Mouse (Mus musculus): ENCODE results near the gene D17Wsu92e. TPM values are rescaled to one million over a fixed set of nuclear protein-coding genes. Genes with fewer than 3 reads are reported as not detected.

Gene D17Wsu92e
- total RNA-seq, 1 experiment from 2014 or later, result 151 TPM

- no peak for DNase-seq
Observed at GRCm38 (mm10) chr17:27750451-27750942, 70.0 kb downstream of the D17Wsu92e start.

DNA sequence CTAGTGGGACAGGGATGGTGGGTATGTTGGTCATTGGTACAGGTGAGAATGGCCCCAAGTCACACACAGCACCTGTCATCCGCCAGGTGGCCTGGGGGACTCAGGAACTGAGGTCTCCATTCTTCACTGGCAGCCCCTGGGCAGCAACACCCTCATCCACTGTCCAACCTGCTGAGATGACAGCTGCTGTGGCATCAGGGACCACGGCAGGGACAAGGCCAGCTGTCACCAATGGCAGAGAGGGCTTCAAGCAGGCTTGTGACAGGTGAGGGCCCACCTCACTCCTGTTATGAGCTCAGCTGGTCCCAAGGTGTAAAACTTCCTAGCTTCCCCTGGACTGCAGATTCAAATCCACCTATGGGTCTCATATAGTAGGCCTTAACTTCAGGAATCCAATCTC lies 72.3 kb downstream of the D17Wsu92e start:
- no peak for DNase-seq

DNA sequence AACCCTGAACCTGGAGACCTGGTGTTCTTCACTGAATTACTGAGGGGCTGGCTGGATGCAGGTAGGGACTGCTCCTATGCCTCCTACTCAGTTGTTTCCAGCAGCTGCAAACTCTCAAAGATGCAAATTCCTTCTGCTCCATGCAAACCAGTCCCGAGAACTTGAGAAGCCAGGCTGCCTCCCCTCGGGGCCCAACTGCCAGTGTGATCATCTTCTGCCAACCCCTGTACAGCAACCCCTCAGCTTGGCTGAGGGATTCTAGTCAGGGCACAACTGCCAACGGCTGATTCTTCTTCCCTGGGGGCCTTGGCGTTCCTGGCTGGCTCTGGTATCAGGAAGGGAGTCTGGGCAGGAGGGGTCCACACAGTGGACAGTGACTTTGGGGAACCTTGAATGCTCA lies 74.0 kb downstream of the D17Wsu92e start:
- DNase-seq, result peak; percentile 28

GRCm38 (mm10) chr17:27740961-27741360 lies 79.5 kb downstream of the D17Wsu92e start:
- DNase-seq, result peak; percentile 44

DNA sequence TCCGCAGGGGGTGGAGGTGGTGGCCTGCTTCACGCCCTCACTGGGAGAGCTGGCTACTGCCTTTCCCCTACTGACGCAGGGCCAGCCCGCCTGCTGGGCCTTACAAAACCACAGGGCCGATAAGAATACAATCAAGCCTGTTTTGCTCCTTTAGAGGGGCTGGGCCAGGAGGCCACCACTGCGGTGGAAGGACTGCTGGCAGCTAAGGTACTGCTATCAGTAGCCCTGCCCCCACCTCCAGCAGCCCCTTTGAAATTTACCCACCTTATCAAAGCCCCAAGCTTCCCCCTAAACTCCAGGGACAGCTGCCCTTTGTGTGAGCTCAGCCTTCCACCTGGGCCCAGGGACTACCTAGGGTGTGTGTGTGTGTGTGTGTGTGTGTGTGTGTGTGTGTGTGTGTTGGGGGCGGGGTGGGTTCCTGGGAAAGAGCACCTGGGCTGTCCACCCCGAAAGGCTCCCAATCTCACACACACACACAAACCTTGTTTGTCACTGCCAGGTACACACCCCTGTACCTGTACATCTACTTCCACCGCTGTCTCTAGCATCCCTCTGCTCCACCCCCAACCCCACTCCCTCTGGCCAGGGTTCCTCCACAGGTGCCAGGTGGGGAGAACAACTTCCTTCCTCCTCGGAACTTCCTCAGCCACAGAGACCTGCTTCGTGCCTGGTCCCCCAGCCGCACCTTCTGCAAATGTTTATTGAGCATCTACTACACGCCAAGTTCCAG lies 85.9 kb downstream of the D17Wsu92e start:
- no peak for DNase-seq

DNA sequence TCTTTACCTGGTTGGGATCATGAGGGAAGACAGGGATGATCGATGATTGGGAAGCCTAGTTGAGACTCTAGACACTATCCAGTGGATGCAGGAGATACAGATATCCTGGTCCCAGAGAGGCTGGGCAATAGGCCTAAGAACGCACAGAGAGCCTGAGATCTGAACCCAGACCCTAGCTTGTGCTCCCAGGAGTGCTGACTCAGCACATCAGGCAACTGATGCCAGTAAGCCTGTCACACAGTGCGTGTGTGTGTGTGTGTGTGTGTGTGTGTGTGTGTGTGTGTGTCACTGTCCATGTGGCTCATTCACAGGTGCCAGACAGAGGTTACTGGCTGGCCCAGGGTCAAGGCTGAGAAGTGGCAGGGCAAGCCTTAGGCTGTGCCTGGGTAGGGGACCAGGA lies 87.8 kb downstream of the D17Wsu92e start:
- DNase-seq, result no peak

- no peak for DNase-seq
Observed at GRCm38 (mm10) chr17:27732152-27732551, 88.3 kb downstream of the D17Wsu92e start.

- no peak for DNase-seq
Observed at GRCm38 (mm10) chr17:27728770-27729169, 91.7 kb downstream of the D17Wsu92e start, which contains the start of gene Spdef. TSS of gene Spdef (minus strand) at chr17:27728955.

GRCm38 (mm10) chr17:27726527-27726926 lies 93.9 kb downstream of the D17Wsu92e start:
- DNase-seq, result no peak

DNA sequence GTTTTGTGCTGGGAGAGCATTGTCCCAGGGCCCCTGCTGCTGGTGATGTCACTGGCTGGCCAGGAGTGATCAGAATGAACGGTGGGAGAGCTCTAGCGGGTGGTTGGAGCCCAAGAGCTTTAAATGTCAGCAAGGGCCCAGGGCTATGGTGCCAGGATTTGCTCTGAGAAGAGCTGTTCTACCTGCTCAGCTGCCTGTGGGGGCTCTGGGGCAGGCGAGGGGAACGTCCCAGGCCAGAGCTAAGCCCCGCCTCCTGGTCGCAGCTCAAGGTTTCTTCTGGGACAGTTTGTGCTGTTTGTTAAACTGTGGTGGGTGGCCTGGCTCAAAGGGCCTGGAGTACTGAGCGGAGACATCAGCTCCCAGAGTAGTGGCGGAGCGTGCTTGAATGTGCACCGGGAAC lies 95.0 kb downstream of the D17Wsu92e start:
- no peak for DNase-seq

GRCm38 (mm10) chr17:27725011-27725410 lies 95.4 kb downstream of the D17Wsu92e start:
- no peak for DNase-seq

DNA sequence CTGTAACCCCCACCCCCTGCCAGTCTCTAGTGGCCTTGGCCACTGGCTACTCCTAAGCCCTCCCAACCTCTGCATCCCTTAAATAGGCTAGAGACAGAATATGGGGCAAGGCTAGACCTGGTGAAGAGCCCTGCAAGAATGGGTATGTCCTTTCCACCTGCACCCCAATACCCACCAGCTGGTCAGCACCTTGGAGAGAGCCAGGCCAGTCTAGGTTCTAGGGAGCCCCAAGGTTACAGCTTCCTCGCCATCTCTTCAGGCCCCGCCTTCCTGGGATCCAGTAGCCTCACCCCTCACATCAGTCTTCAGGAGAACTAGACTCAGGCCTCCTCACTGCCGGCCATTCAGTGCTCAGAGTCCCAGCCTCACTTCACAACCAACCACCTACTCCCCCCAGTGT lies 96.1 kb downstream of the D17Wsu92e start:
- DNase-seq, result no peak

- DNase-seq, result peak; percentile 77
Observed at GRCm38 (mm10) chr17:27721125-27721664, 99.3 kb downstream of the D17Wsu92e start.

DNA sequence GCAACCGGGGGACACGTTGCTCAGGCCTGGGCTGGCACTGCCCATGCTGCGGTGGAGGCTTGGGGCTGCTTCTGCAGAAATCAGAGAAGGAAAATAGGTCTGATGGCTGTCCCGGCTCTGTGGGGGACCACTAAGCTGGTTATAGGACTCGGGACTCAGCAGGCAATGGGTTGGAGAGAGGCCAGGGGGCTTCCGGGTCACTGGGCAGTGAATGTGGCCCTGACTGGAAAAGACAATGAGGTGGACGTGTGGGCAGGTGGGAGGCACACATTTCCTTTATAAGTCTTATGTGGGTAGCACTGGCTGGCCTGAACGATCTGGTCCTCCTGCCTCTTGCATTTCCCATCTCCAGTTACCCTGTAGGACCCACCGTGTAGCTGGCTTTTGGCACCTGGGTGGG lies 100.1 kb downstream of the D17Wsu92e start:
- no peak for DNase-seq

DNA sequence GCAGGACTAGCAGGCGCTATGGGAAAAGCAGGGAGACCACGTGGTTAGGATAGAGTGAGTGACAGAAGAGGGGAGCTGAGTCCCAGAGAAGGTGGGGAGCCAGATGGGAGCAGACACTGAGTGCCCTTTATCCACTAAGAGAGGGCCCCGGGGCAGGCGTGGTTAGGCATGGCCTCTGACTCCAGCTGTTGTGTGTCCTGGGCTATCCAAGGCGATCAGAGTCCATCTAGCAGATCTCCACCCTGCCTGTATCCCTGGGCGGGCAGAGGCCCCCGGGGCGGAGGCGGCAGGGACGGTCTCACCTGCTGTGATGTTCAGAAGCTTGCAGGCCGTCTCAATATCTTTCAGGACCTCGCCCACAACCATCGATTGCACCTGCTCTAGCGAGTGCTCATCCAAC lies 100.8 kb downstream of the D17Wsu92e start:
- DNase-seq, result no peak

DNA sequence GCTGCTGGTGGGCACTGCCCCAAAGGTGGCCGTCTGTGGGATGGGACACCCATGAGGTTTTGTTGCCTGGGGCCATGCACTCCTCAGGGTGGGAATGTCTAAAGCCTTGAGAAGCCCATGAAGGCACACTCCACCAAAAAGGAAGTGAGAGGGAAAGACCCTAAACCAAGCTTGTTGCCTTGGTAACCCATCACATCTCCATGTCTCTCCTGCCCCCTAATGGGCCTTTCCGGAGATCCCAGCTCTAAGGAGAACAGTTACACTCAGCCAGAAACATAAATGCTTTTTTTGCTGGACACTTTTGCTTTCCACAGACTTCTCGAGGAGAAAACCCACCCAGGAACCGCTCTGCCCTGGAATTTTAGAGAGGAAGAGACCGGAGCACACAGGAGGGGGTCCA lies 102.2 kb downstream of the D17Wsu92e start:
- DNase-seq, result no peak

DNA sequence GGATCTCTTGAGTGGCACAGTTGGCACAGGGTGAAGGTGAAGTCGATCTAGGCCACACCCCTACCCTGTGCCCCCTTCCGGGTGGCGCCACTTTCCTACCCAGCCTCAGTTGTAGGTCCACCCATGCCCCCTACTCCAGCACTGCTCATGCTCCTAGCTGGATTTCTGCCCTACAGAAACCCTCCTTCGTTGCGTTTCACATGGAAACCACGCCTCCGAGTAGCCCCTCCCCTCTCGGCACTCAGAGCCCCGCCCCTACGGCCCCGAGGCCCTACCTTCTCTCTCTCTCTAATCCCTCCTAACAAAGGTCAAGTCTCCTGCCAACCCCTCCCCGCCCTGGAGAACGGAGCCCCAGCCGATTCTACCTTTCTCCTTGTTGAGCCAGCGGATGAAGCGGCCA lies 103.6 kb downstream of the D17Wsu92e start:
- DNase-seq, result peak; percentile 75

DNA sequence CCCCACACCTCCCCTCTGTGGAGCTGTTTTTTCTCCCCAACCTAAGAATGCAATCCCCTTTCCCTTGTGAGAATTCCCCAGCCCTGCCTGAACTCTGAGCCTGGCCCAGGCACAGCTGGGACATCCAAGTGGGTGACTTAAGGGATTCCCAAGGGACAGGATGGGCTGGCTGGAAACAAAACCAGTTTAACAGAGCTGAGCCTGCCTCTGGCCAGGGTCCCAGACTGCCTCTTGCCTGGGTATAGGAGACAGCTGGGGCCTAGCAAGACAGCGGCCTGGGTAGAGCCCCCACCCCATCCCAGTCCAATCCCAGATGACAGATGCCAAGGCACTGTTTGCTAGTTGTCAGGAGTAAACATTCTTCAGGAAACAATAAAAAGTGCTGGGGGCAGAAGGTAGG lies 107.6 kb downstream of the D17Wsu92e start:
- DNase-seq, result peak; percentile 67

GRCm38 (mm10) chr17:27709650-27710049 lies 110.8 kb downstream of the D17Wsu92e start:
- DNase-seq, result no peak

DNA sequence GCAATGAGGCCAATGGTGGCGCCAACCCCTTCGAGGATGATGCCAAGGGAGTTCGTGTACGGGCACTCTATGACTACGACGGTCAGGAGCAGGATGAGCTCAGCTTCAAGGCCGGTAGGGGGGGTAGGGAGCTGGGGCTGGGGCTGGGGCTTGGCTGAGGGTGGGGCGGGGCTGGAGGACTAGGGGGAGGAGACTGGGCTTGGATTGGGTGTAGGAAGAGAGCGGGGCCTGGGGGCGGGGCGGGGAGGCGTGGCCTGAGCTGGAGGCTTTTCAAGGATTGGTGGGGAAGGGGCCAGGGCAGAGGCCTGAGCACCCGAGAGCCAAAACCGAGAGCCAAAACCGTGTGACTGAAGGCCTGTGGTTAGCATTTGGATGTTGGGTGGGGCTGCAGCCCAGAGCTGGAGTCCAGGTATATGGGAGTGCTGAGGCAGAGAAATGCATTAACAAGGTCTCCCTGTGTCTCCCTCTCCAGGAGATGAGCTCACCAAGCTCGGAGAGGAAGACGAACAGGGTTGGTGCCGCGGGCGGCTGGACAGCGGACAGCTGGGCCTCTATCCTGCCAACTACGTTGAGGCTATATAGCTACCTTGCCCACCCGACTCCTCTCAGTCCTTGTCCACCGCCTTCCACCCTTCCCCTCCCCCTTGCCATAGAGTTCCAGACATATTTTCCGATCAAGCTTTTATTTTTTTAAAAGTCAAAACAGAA lies 112.3 kb downstream of the D17Wsu92e start:
- peak; percentile 95 for DNase-seq

DNA sequence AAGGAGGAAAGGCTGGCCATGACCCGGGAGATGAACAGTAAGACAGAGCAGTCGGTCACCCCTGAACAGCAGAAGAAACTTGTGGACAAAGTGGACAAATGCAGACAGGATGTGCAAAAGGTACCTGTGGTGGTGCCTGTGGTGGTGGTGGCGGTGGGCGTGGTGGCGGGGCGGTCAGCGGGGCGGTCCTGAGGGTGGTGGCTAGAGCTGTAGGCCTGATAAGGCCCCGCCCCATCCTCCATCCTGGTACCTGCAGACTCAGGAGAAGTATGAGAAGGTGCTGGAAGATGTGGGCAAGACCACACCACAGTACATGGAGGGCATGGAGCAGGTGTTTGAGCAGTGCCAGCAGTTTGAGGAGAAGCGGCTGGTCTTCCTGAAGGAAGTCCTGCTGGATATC lies 114.8 kb downstream of the D17Wsu92e start:
- no peak for DNase-seq

GRCm38 (mm10) chr17:27703961-27704621 lies 116.4 kb downstream of the D17Wsu92e start:
- DNase-seq, result peak; percentile 74

DNA sequence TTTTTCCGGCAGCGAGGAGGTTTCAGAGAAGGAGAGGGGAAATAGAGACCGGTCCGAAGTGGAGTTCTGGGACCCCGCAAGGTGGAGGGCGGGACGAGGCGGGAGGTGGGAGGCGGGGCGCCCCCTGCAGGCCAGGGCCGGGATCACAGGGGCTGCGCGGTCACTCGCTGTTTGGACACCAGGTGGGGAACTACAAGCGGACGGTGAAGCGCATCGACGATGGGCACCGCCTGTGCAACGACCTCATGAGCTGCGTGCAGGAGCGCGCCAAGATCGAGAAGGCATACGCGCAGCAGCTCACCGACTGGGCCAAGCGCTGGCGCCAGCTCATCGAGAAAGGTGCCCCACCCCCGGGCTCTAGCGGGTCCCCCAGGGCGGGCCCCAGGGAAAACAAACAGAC lies 117.9 kb downstream of the D17Wsu92e start:
- peak; percentile 79 for DNase-seq
